Mouse (Mus musculus) frontal cortex, adult 2 months (tissue): ENCODE measurements at regions not wholly inside any gene's neighbourhood (a gene's known extent, or its start where the extent isn't known, plus 50 kb on each side); places are given as distances from the start of the nearest gene placed in this dataset.
"Not testable (repeated sequence)": the region's sequence is repeated elsewhere in the genome, so short reads cannot be mapped to it uniquely, and the experiment has no call there.

Experiments used
- DNase-seq, 2 experiments: peaks; one replicate each; pipeline ENCODE4 v3.0.0; 2022; ENCODE audit warnings: low spot score in 1 of 2; ENCODE audit errors: extremely low spot score in 1 of 2

GRCm38 (mm10) chr19:32965488-32965887 lies 208.2 kb downstream of the Pten start:
- no peak for DNase-seq

DNA sequence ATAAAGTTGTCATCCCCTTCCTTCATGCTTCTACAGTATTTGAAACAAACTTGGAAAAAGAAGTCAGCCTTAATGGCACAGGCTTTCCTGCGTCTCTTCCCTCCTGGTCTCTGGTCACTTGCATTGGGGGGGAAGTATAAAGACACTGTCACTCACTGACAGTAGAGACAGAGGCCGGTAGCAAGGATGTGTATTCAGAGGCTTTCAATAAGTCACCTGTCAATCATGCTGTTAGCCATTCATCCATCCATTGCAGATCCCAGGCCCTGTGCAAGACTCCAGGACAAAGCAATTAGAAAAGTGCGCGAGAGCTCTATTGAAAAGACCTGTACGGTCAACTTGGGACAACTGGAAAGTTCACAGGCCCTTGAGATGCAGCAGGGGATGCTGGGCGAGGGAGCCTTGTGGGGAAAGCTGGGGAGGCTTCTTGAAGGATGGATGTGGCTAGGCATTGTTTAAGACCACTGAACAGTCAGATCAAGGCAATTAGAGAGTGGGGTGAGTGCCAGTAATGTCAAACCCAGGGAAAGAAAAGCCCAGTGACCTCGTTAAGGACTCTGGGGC lies 212.0 kb downstream of the Pten start:
- no peak for DNase-seq

DNA sequence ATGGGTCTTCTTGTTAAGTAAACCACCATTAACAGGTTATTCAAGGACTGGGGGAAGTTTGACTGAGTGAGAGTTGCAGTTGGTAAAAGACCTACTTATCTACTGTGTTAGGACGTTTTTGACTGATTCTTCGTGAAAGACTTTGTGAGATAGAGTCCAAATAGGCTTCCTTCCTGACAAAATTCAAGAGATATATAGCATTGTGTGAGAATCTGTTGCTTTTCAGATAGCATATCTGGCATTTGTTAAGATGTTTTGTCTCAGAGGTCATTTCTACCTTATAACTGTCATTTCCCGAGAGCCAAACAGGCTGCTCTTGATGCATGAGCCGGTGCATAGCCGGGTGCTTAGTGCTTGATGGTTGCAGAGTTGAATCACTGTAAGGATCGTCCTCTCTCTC lies 214.8 kb downstream of the Pten start:
- DNase-seq: no peak

- DNase-seq: no peak
Observed at GRCm38 (mm10) chr19:32973130-32973529, 215.8 kb downstream of the Pten start.

- DNase-seq: no peak
Observed at GRCm38 (mm10) chr19:32974778-32975240, 217.5 kb downstream of the Pten start.

- no peak for DNase-seq
Observed at GRCm38 (mm10) chr19:32975303-32975702, 218.0 kb downstream of the Pten start.

GRCm38 (mm10) chr19:32976507-32976906 lies 219.2 kb downstream of the Pten start:
- no peak for DNase-seq

GRCm38 (mm10) chr19:32978037-32978745 lies 220.9 kb downstream of the Pten start:
- no peak for DNase-seq

GRCm38 (mm10) chr19:32980142-32980541 lies 222.8 kb downstream of the Pten start:
- DNase-seq: no peak

DNA sequence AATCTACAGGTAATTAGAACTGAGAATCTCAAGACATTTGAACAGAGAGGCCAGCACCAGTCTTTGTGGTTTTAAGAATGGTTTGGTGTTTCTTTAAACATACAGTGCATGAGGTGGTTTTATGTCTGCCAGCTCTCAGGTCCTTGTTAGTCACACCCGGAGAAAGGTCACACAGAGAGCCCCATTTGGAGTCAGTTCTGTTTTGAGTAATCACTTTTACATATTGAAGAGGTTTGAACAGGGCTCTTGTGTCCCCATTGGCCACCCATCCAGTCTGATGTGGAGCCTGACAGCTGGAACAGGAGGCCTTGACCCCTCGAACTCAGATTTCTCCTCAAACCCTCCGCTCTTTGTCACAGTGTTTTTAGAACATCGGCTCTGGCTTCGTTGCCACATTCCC lies 231.4 kb downstream of the Pten start:
- no peak for DNase-seq

DNA sequence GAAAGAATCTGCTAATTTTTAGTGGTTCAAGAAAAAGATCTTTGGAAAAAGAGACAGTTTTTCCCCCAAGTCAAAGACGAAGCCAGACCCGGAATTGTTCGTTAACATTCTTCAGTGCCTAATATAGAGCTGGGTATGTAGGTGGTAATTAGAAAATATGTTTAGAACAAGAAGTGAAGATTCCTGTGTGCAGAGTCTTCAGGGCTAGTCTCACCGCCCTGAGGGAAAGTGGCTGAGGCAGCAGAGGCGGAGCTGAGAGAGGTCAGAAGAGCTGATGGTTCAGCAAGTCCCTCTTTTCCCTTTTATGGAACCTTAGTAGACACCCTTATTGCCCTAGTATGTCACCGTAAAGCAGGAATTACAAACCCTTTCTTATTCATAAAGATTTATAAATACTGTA lies 232.0 kb downstream of the Pten start:
- no peak for DNase-seq

GRCm38 (mm10) chr19:32990576-32990975 lies 233.3 kb downstream of the Pten start:
- no peak for DNase-seq

DNA sequence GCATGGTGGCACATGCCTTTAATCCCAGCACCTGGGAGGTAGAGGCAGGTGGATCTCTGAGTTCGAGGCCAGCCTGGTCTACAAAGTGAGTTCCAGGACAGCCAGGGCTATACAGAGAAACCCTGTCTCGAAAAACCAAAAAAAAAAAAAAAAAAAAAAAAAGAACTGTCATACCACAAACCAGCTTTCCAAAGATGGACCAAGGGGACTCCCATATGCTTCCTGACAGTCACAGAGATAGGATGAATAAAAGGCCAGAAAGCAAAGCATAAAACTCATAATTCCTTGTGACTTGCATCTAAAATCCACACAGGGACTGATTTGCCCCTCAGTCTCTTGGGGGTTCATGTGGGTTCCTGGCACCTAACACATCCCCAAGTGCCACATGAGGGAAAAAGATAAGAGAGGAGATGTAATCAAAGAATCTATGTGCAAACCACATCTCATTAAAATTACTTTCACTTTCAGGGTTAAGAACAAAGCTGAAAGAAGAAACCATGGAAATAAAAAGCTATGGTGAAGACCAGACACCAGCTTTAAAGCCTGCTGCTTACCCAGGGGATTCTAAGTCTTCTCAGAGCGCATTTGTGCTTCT lies 241.4 kb downstream of the Pten start:
- no peak for DNase-seq

DNA sequence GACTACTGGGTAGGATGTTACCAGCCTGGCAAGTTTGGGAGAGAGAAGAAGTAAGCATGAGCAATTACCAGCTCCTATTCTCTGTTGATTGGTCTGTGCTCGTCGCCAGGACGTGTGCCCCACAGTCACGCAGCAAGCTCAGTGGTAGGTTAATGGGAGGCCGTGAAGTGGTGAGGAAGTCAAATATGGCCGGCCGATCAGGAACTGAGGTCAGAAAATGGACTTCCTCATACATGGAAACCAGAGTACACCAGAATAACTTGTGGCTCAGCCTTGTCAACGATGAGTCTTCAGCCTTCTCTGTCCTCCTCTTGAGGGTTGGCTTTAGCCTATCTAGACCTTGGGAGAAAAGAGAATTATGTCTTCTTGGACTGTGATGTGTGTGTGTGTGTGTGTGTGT lies 250.3 kb downstream of the Pten start:
- DNase-seq: no peak

DNA sequence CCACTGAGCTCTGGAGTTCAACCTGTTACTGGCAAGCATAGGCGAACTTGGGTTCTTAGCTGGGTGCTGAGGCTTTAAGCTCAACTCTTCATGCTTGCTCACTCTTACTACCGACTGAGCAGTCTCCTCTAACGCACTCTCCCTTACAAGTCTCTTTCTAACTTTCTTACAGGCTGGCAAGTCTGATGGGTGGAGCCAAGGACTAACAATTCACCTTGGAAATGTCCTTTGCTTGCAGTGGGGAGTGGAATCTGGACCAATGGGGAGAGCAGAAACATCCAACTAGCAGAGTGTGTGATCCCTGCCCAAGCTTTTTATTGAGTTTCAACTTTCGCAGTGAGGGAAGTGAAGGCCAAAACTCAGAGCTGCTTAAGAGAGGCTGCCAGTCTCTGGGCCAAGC lies 250.8 kb downstream of the Pten start:
- no peak for DNase-seq

DNA sequence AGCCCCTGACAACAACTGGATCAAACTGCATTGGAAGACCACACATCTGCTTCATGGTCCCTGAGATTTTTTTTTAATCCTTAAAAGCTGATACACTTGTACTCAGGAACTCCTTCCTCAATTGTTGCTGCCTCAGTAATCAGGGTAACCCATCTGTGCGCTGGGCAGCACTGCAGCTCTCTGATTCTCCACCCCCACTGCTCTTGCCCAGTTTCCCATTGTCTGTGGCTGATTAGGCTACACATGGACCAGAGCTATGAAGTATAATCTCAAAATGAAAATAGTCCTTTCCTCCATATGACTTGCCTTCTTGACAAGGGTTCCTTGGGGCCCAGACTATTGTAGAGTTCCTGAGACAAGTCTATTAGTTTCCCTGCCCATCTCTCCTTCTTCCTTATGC lies 251.5 kb downstream of the Pten start:
- no peak for DNase-seq

GRCm38 (mm10) chr19:33010886-33011446 lies 253.7 kb downstream of the Pten start:
- DNase-seq: no peak

- DNase-seq: not testable (repeated sequence)
Observed at GRCm38 (mm10) chr19:33014879-33015278, 257.6 kb downstream of the Pten start.

- DNase-seq: no peak
Observed at GRCm38 (mm10) chr19:33021161-33021560, 263.9 kb downstream of the Pten start.

GRCm38 (mm10) chr19:33022839-33023428 lies 265.6 kb downstream of the Pten start:
- DNase-seq: no peak

DNA sequence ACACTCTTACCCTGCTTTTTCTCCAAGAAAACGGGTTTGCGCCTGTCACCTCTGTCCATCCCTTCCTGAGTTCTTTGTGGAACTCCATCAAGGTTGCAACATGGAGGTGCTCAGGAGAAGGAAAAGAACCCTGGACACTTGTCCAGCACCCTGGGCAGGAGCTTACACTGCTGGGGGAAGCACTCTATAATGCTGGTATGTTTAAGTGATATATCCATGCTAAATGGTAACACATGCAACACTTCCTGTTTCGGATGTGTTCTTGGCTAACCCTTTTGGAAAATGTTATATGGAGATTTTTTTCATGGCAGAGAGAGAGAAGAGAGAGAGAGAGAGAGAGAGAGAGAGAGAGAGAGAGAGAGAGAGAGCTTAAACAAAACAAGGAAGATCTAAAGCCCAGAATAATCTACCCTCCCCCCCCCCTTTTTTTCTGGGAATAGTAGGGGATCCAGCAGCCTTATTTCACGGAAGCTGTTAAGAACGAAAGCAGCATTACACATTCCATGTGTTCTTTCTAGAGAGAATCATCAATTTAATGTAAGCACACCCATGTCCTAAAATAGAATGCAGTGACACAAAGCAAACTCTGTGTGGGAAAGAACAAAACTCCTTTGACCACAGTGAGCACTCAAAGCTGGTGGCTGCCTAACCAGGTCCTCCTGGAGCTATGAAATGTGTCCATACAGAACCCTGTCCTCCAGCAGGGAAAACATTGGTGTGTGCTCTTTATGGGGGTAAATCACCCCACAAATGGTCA lies 272.6 kb downstream of the Pten start:
- DNase-seq: no peak
